Comparison of ENCODE assay signal across 27 mouse cellular contexts in the genomic region with DNA sequence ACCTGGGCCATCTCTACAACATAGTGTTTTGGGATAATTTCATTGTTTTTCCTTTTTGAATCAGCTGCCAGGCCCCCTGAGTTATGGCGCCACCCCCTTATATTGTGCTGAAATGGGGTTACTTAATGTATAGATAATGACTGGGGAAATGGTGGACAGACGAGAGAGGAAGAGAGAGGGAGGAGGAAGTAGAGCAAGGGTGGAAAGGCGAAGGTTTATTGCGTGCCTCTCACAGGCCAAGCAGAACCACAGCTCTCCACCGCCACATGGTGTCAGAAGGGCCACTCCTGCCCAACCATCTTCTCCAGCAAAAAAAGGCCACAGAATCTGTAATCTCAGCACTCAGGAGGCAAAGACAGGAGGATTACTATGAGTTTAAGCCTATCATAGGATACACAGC. TPM values are rescaled to one million over a fixed set of nuclear protein-coding genes. Genes with fewer than 3 reads are reported as not detected.
"Had no signal": no experiment of that assay in that cellular context is flagged by ENCODE, and none has a peak within 500 bp of the region (broad histone marks: within the 10 kb centered on the region; RNA-seq: fewer than 3 reads in every experiment).

No protein-coding gene starts in this region.

- H3K36me3 ChIP-seq: intestine, embryonic 15.5 days; kidney, embryonic 15.5 days; limb, embryonic 10.5 days; liver, embryonic 13.5 days; midbrain, embryonic 12.5 days; neural tube, embryonic 13.5 days; stomach, embryonic 15.5 days had no signal

- DNase-seq: kidney, adult 11 months; kidney, adult 8-10 months; kidney, postnatal 14 days; kidney, postnatal 4 days; layer of hippocampus, adult 9-11 months; liver; liver, embryonic 13.5 days; lung, embryonic 14.5 days; lung, postnatal 10 days; lung, postnatal 36 days; retina, postnatal 1 day; right cerebral cortex, postnatal 25 days; spleen, adult 18-20 months; thymus, adult 18-20 months had no signal

- H3K27me3 ChIP-seq: intestine, embryonic 15.5 days; kidney, embryonic 15.5 days; limb, embryonic 13.5 days; liver, embryonic 13.5 days; midbrain, embryonic 12.5 days; midbrain, embryonic 15.5 days; neural tube, embryonic 13.5 days; stomach, embryonic 15.5 days had no signal

- H3K4me1 ChIP-seq: intestine, embryonic 15.5 days; kidney, embryonic 15.5 days; limb, embryonic 10.5 days; limb, embryonic 13.5 days; liver, embryonic 13.5 days; midbrain, embryonic 12.5 days; midbrain, embryonic 15.5 days; stomach, embryonic 15.5 days had no signal

- H3K9ac ChIP-seq: intestine, embryonic 15.5 days; kidney, embryonic 15.5 days; liver, embryonic 13.5 days; lung, embryonic 14.5 days; midbrain, embryonic 12.5 days; midbrain, embryonic 15.5 days; neural tube, embryonic 13.5 days; stomach, embryonic 15.5 days had no signal

- H3K27ac ChIP-seq: intestine, embryonic 15.5 days; kidney, embryonic 15.5 days; layer of hippocampus, adult 2 months; limb, embryonic 10.5 days; limb, embryonic 13.5 days; liver, embryonic 13.5 days; midbrain, embryonic 12.5 days; midbrain, embryonic 15.5 days; neural tube, embryonic 13.5 days; stomach, embryonic 15.5 days had no signal

- H3K4me3 ChIP-seq: intestine, embryonic 15.5 days; kidney, embryonic 15.5 days; layer of hippocampus, adult 2 months; limb, embryonic 10.5 days; limb, embryonic 13.5 days; liver, embryonic 13.5 days; midbrain, embryonic 12.5 days; midbrain, embryonic 15.5 days; neural tube, embryonic 13.5 days; stomach, embryonic 15.5 days had no signal

- H3K9me3 ChIP-seq: intestine, embryonic 15.5 days; kidney, embryonic 15.5 days; limb, embryonic 10.5 days; limb, embryonic 13.5 days; liver, embryonic 13.5 days; midbrain, embryonic 12.5 days; midbrain, embryonic 15.5 days; neural tube, embryonic 13.5 days; stomach, embryonic 15.5 days had no signal

- H3K4me2 ChIP-seq: intestine, embryonic 15.5 days; kidney, embryonic 15.5 days; limb, embryonic 13.5 days; liver, embryonic 13.5 days; lung, embryonic 14.5 days; midbrain, embryonic 12.5 days; midbrain, embryonic 15.5 days; neural tube, embryonic 13.5 days; stomach, embryonic 15.5 days had no signal

- ATAC-seq: intestine, embryonic 15.5 days; midbrain, embryonic 15.5 days had no signal

RNA-seq across cellular contexts. Expression of a gene that starts 25.4 kb away (rescaled TPM):
- total RNA-seq: layer of hippocampus, adult 2 months; layer of hippocampus, postnatal 25 days; left cerebral cortex, adult 18-20 months; left cerebral cortex, postnatal 25 days; neutrophil, adult 5-6 weeks had no signal
- polyA plus RNA-seq: lung, embryonic 14.5 days had no signal
